Mouse (Mus musculus): Measurements from ENCODE around the gene Ctnnbl1. TPM values are rescaled to one million over a fixed set of nuclear protein-coding genes. Genes with fewer than 3 reads are reported as not detected.

The Ctnnbl1 gene
- polyA plus RNA-seq, 1 experiment = 0.98 TPM

DNA sequence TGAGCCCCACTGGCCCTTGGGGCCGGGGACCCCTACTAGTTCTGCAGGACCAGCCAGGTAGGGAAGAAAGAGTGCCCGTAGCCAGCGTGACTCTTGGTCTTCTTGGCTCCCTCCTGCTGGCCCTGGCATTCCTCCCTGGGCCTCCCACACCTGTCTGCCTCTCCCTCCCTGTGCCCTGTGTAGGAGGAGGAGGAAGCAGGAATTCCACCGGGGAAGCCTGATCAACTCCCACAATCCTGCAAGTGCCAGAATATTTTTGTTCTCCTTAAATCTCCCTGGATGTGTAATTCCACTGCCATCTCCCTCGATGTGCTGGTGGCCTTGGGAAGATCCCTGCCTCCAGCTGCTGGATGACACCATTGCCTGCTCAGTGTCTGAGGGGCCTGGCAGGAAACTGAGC is 187.3 kb downstream of the Ctnnbl1 start:
- TF ChIP-seq GATA1 (IDR thresholded peaks at IDR 0.05; ENCODE audit: low read length) = no peak
- TF ChIP-seq TAL1 (IDR thresholded peaks at IDR 0.05; ENCODE audit: low read length) = no peak
- H3K9me3 ChIP-seq (ENCODE audit: control insufficient read depth, low read length) = no peaks in the 10 kb centered on the region
- no peaks in the 10 kb centered on the region for H3K36me3 ChIP-seq (ENCODE audit: control insufficient read depth)
- no peaks in the 10 kb centered on the region for H3K4me1 ChIP-seq (ENCODE audit: control insufficient read depth)
- peaks cover 16% of the 10 kb centered on the region for H3K27me3 ChIP-seq (ENCODE audit: control insufficient read depth)
- H3K4me3 ChIP-seq (replicated peaks) = no peak overlapping the region

DNA sequence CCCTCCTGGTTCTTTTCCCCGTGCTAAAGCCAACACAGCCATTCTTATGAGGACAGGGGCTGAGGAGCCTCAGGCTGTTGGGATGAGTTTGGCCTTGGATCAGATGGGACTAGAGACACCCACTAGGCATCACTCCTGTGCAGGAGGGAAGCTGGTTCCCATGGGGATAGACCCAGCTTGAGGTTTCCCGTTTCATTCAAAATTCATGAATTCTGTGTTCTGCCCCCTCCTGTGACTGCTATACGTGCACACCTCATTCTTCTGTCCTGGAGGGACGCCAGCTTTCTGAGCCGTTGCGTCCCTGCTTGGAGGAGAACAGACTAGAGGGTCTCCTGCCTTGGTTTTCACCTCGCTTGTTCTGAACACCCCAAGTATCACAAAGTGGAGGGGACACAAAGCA is 189.3 kb downstream of the Ctnnbl1 start:
- H3K4me1 ChIP-seq (ENCODE audit: control insufficient read depth) = no peaks in the 10 kb centered on the region
- H3K36me3 ChIP-seq (ENCODE audit: control insufficient read depth) = no peaks in the 10 kb centered on the region
- peaks cover 16% of the 10 kb centered on the region for H3K27me3 ChIP-seq (ENCODE audit: control insufficient read depth)
- TF ChIP-seq GATA1 (IDR thresholded peaks at IDR 0.05; ENCODE audit: low read length) = no peak
- no peak for TF ChIP-seq TAL1 (IDR thresholded peaks at IDR 0.05; ENCODE audit: low read length)
- no peaks in the 10 kb centered on the region for H3K9me3 ChIP-seq (ENCODE audit: control insufficient read depth, low read length)
- no peak overlapping the region for H3K4me3 ChIP-seq (replicated peaks)

- H3K4me3 ChIP-seq (replicated peaks) = no peak overlapping the region
- H3K36me3 ChIP-seq (ENCODE audit: control insufficient read depth) = no peaks in the 10 kb centered on the region
- H3K4me1 ChIP-seq (ENCODE audit: control insufficient read depth) = no peaks in the 10 kb centered on the region
- TF ChIP-seq GATA1 (IDR thresholded peaks at IDR 0.05; ENCODE audit: low read length) (no peak), TAL1 (IDR thresholded peaks at IDR 0.05; ENCODE audit: low read length) (no peak)
- no peaks in the 10 kb centered on the region for H3K9me3 ChIP-seq (ENCODE audit: control insufficient read depth, low read length)
- H3K27me3 ChIP-seq (ENCODE audit: control insufficient read depth) = peaks cover 14% of the 10 kb centered on the region
Observed at GRCm38 (mm10) chr2:157926927-157927326, 189.7 kb downstream of the Ctnnbl1 start.

DNA sequence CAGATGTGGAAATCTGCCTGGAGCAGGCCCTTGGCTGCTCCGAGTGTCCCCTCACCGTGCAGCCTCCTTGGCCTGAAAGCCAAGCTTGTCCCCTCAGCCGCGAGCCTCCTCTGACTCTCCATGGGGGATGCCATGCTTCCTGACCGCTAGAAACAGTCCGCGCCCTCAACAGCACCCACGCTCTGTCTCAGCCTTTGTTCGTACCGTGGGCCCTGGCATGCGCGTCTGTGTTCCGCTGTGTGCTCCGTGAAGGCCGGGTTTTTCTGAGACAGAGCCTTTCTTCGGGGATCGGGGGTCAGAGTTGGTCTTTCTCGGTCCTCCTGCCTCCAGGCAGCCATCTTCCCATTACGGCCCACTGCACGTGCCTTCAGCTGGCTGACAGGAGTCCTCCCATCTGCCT is 190.2 kb downstream of the Ctnnbl1 start:
- Histone ChIP-seq H3K36me3 (ENCODE audit: control insufficient read depth) (no peaks in the 10 kb centered on the region), H3K27me3 (ENCODE audit: control insufficient read depth) (peaks cover 14% of the 10 kb centered on the region), H3K4me3 (replicated peaks) (no peak overlapping the region), H3K4me1 (ENCODE audit: control insufficient read depth) (no peaks in the 10 kb centered on the region), H3K9me3 (ENCODE audit: control insufficient read depth, low read length) (no peaks in the 10 kb centered on the region)
- no peak for TF ChIP-seq TAL1 (IDR thresholded peaks at IDR 0.05; ENCODE audit: low read length)
- no peak for TF ChIP-seq GATA1 (IDR thresholded peaks at IDR 0.05; ENCODE audit: low read length)

GRCm38 (mm10) chr2:157927815-157928214 is 190.6 kb downstream of the Ctnnbl1 start:
- H3K9me3 ChIP-seq (ENCODE audit: control insufficient read depth, low read length) = no peaks in the 10 kb centered on the region
- TF ChIP-seq GATA1 (IDR thresholded peaks at IDR 0.05; ENCODE audit: low read length) (no peak), TAL1 (IDR thresholded peaks at IDR 0.05; ENCODE audit: low read length) (no peak)
- no peaks in the 10 kb centered on the region for H3K4me1 ChIP-seq (ENCODE audit: control insufficient read depth)
- H3K4me3 ChIP-seq (replicated peaks) = no peak overlapping the region
- H3K36me3 ChIP-seq (ENCODE audit: control insufficient read depth) = no peaks in the 10 kb centered on the region
- peaks cover 13% of the 10 kb centered on the region for H3K27me3 ChIP-seq (ENCODE audit: control insufficient read depth)

- TF ChIP-seq TAL1 (IDR thresholded peaks at IDR 0.05; ENCODE audit: low read length) (no peak), GATA1 (IDR thresholded peaks at IDR 0.05; ENCODE audit: low read length) (no peak)
- Histone ChIP-seq H3K4me1 (ENCODE audit: control insufficient read depth) (peaks cover 15% of the 10 kb centered on the region), H3K9me3 (ENCODE audit: control insufficient read depth, low read length) (no peaks in the 10 kb centered on the region), H3K27me3 (ENCODE audit: control insufficient read depth) (peaks cover 2% of the 10 kb centered on the region; the same call in 1 of the 2 replicates), H3K36me3 (ENCODE audit: control insufficient read depth) (no peaks in the 10 kb centered on the region), H3K4me3 (replicated peaks) (no peak overlapping the region)
Observed at GRCm38 (mm10) chr2:157932655-157933054, 195.5 kb downstream of the Ctnnbl1 start.

DNA sequence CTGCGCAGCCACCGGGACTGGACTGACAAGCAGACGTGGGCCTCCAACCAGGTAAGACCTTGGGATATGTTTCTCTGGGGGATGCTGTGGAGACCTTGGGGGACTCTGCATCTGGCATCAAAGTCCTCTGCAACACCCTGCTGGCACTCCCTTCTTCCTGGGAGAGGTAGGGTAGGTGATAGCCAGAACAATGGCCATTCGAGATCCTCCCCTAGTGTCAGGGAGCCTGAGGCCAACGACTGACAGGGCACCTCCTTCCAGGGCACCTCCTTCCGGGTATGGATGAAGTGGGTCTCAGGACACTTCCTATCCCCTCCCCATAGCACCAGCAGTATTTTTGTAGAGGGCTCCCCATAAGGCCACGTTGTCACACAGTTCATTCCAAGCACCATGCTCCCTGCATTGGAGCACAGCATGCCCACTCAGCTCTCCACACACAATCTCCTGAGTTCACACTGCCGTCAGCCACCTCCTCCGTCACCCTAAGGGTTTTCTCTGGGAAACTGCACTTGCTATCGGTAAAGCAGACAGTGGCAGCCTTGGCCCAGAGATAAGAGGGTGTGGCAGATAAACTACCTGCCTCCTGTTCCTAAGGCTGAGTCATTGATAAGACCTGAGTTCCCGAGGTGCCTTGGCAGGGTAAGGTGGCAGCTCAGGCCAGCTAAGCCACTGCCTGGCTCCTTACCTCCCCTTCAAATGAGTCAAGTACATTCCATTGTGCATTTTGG is 198.4 kb downstream of the Ctnnbl1 start:
- Histone ChIP-seq H3K9me3 (ENCODE audit: control insufficient read depth, low read length) (no peaks in the 10 kb centered on the region), H3K4me3 (replicated peaks) (no peak overlapping the region), H3K36me3 (ENCODE audit: control insufficient read depth) (no peaks in the 10 kb centered on the region), H3K4me1 (ENCODE audit: control insufficient read depth) (peaks cover 15% of the 10 kb centered on the region), H3K27me3 (ENCODE audit: control insufficient read depth) (peaks cover 11% of the 10 kb centered on the region)
- TF ChIP-seq GATA1 (IDR thresholded peaks at IDR 0.05; ENCODE audit: low read length) = no peak; the same call in 1 of the 2 replicates
- TF ChIP-seq TAL1 (IDR thresholded peaks at IDR 0.05; ENCODE audit: low read length) = no peak

GRCm38 (mm10) chr2:157936676-157937075 is 199.5 kb downstream of the Ctnnbl1 start:
- Histone ChIP-seq H3K9me3 (ENCODE audit: control insufficient read depth, low read length) (no peaks in the 10 kb centered on the region), H3K4me1 (ENCODE audit: control insufficient read depth) (peaks cover 15% of the 10 kb centered on the region), H3K27me3 (ENCODE audit: control insufficient read depth) (peaks cover 22% of the 10 kb centered on the region), H3K36me3 (ENCODE audit: control insufficient read depth) (no peaks in the 10 kb centered on the region), H3K4me3 (replicated peaks) (no peak overlapping the region)
- TF ChIP-seq TAL1 (IDR thresholded peaks at IDR 0.05; ENCODE audit: low read length) = no peak
- TF ChIP-seq GATA1 (IDR thresholded peaks at IDR 0.05; ENCODE audit: low read length) = no peak

- Histone ChIP-seq H3K27me3 (ENCODE audit: control insufficient read depth) (peaks cover 53% of the 10 kb centered on the region), H3K4me3 (replicated peaks) (no peak overlapping the region)
- TF ChIP-seq GATA1 (IDR thresholded peaks at IDR 0.05; ENCODE audit: low read length) (no peak), TAL1 (IDR thresholded peaks at IDR 0.05; ENCODE audit: low read length) (no peak)
Observed at GRCm38 (mm10) chr2:157940586-157941185, 203.5 kb downstream of the Ctnnbl1 start.

More at GRCm38 (mm10) chr2:157940586-157941185, 203.5 kb downstream of the Ctnnbl1 start:
- H3K36me3 ChIP-seq (ENCODE audit: control insufficient read depth) = no peaks in the 10 kb centered on the region
- peaks cover 3% of the 10 kb centered on the region; the same call in 1 of the 2 replicates for H3K9me3 ChIP-seq (ENCODE audit: control insufficient read depth, low read length)
- H3K4me1 ChIP-seq (ENCODE audit: control insufficient read depth) = peaks cover 8% of the 10 kb centered on the region

Other genes starting within 250 kb of the Ctnnbl1 start
- gene Nnat, start 177.3 kb upstream of the Ctnnbl1 start, polyA plus RNA-seq (2012) = 0.03 TPM in 1 of 2 replicates, not detected in the other
- 0.66 and 0.85 TPM in 2 replicates for gene Blcap, start 166.1 kb upstream of the Ctnnbl1 start, polyA plus RNA-seq (2012)
- not detected in 2 replicates for gene Vstm2l, start 177.3 kb downstream of the Ctnnbl1 start, polyA plus RNA-seq (2012)

Data from erythroblast, embryonic 14.5 days (primary cell).